Mouse (Mus musculus) kidney, embryonic 15.5 days (tissue): Measurements from ENCODE around the gene Picalm. TPM values are rescaled to one million over a fixed set of nuclear protein-coding genes. Genes with fewer than 3 reads are reported as not detected.

ENCODE experiments used
- ATAC-seq: fragments of 200-750 bp; cut with Nextera tagmentation; replicated peaks from 2 replicates; pipeline ENCODE4 v1.8.0; 2017; ENCODE audit warnings: moderate TSS enrichment; ENCODE audit not compliant: low FRiP score
- H3K27ac ChIP-seq: fragments of 300-500 bp; sonication (generic); 2 replicates; pipeline ENCODE4 v1.5.1; 2015; ENCODE audit warnings: mild to moderate bottlenecking, inconsistent platforms
- H3K27me3 ChIP-seq: fragments of 300-500 bp; sonication (generic); 2 replicates; pipeline ENCODE4 v1.6.1; 2015; ENCODE audit warnings: inconsistent platforms
- H3K36me3 ChIP-seq: fragments of 300-500 bp; sonication (generic); 2 replicates; pipeline ENCODE4 v1.6.1; 2015; ENCODE audit warnings: inconsistent platforms
- H3K4me1 ChIP-seq: fragments of 300-500 bp; sonication (generic); 2 replicates; pipeline ENCODE4 v1.6.1; 2015; ENCODE audit warnings: inconsistent platforms
- H3K4me2 ChIP-seq: fragments of 300-500 bp; sonication (generic); 2 replicates; pipeline ENCODE4 v1.6.1; 2015; ENCODE audit warnings: moderate library complexity, mild to moderate bottlenecking, inconsistent platforms
- H3K4me3 ChIP-seq: fragments of 300-500 bp; sonication (generic); replicated peaks from 2 replicates; pipeline ENCODE4 v1.5.1; 2015; ENCODE audit warnings: mild to moderate bottlenecking, inconsistent platforms
- H3K9ac ChIP-seq: fragments of 300-500 bp; sonication (generic); 2 replicates; pipeline ENCODE4 v1.6.1; 2015; ENCODE audit warnings: mild to moderate bottlenecking, inconsistent platforms
- H3K9me3 ChIP-seq: fragments of 300-500 bp; sonication (generic); replicated peaks from 2 replicates; pipeline ENCODE4 v1.6.1; 2016; ENCODE audit warnings: inconsistent platforms
- WGBS: fragments of 180-500 bp; shearing (Covaris S2); methylation state at CpG from one replicate; pipeline ENCODE4 v1.1.7; 2015; ENCODE audit warnings: mixed read lengths; 5-methylcytosine and 5-hydroxymethylcytosine counted together
- polyA plus RNA-seq: library from polyadenylated mRNA; unstranded; fragments of >200 nt; fragmentation: Nextera tagmentation; extraction: Ambion mirVana; gene quantifications from 2 replicates; pipeline ENCODE4 v1.2.1, GENCODE M21; 2015

The Picalm gene
- polyA plus RNA-seq = 39.1 and 39.9 TPM in 2 replicates

DNA sequence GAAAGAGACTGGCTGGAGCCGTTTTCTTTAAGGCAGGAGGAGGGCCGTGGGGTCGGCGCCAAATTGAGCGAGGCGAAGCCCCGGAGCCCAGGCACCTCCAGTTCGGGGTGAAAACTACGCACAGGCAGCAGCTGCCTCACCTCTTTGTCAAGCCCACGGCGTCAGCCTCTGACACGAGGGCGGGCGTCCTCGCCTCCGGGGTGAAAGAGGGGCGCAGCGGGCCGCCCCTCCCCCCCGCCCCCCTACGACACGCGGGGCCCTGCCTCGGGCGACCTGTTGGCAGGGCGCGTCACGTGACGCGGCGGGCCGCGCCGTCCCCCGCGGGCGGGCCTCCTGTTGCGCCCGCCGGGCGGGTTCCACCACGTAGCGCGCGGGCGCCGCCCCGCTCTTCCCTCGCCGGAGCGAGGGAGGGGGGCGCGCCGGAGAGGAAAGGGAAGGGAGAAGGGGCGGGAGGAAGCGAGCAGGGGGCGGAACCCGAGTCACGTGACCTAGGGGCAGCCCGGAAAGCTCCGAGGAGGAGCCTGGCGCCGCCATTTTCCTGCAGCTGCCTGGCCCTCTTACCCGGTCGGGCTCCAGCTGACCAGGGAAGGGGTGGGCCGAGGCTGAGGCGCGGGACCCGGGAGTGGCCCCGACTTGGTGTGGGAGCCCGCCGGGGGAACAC, at the start of gene Picalm:
Gene Picalm, plus strand, starts transcription at position 482 of the 661 bp plus-strand sequence.
- H3K9me3 ChIP-seq = no peaks in the 10 kb centered on the region
- WGBS = under 1% methylated on average over 38 of the region's 72 CpGs
- peak within 1 kb of the TSS; percentile 87 for H3K9ac ChIP-seq
- H3K27me3 ChIP-seq = no peaks in the 10 kb centered on the region
- H3K36me3 ChIP-seq = no peaks in the 10 kb centered on the region
- H3K4me3 ChIP-seq = peak within 1 kb of the TSS; percentile 88
- H3K4me2 ChIP-seq = peak within 1 kb of the TSS; percentile 71
- ATAC-seq = peak; percentile 96
- peak within 1 kb of the TSS; percentile 99 for H3K27ac ChIP-seq
- peaks cover 14% of the 10 kb centered on the region for H3K4me1 ChIP-seq

DNA sequence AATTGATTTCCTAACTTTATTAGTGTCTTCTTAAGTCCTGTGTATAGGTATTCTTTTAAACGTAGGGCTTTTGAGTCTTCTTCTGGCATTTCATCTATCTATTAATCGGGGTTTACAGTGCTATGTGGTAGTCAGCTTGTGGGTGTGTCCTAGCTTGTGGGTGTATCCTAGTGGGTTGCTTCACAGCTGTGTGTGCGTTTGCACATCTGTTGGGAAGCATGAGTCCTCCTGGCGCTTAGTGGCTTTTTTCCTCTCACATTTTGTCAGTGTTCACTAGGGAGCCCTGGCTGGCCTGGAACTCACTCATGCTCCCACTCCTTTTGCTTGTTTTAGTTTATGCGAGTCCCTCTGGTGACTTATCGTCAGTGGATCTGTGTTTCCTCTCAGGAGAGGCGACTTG, 46.2 kb upstream of the Picalm start:
- Histone ChIP-seq H3K27ac (no peak overlapping the region), H3K4me2 (no peak overlapping the region), H3K27me3 (no peaks in the 10 kb centered on the region), H3K4me1 (peaks cover 4% of the 10 kb centered on the region), H3K4me3 (no peak overlapping the region), H3K9me3 (no peaks in the 10 kb centered on the region), H3K9ac (no peak overlapping the region), H3K36me3 (no peaks in the 10 kb centered on the region)
- no peak for ATAC-seq
- 73% methylated on average over 7 of the region's 7 CpGs for WGBS

DNA sequence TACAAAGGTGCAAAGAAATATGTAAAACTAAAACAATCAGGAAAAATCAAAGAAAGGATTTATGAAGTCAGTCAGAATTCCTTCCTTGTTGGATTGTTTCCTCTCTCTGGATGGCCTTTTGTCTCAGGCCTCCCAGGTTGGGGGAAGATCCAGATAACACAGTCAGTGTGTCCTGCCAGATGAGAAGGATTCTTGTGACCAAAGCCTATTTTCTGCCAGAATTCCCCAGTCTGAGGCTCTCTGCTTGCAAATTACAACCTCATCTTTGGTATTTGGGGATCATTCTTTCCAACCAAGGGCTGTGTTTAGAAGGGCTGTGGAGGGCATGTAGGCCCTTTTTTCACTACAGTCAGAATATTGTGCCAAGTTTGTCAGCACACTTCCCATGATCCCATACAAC, 45.5 kb upstream of the Picalm start:
- ATAC-seq = no peak
- H3K27me3 ChIP-seq = no peaks in the 10 kb centered on the region
- no peak overlapping the region for H3K9ac ChIP-seq
- no peak overlapping the region for H3K27ac ChIP-seq
- H3K9me3 ChIP-seq = no peaks in the 10 kb centered on the region
- H3K4me3 ChIP-seq = no peak overlapping the region
- no peak overlapping the region for H3K4me2 ChIP-seq
- H3K36me3 ChIP-seq = no peaks in the 10 kb centered on the region
- peaks cover 8% of the 10 kb centered on the region for H3K4me1 ChIP-seq

- Histone ChIP-seq H3K4me2 (no peak overlapping the region), H3K4me3 (no peak overlapping the region), H3K36me3 (no peaks in the 10 kb centered on the region), H3K27ac (no peak overlapping the region), H3K27me3 (no peaks in the 10 kb centered on the region), H3K9ac (no peak overlapping the region), H3K4me1 (peaks cover 12% of the 10 kb centered on the region), H3K9me3 (no peaks in the 10 kb centered on the region)
- no peak for ATAC-seq
- WGBS = 51% methylated on average over 1 of the region's 1 CpGs
Measured at GRCm38 (mm10) chr7:90085713-90086112, 44.3 kb upstream of the Picalm start.

DNA sequence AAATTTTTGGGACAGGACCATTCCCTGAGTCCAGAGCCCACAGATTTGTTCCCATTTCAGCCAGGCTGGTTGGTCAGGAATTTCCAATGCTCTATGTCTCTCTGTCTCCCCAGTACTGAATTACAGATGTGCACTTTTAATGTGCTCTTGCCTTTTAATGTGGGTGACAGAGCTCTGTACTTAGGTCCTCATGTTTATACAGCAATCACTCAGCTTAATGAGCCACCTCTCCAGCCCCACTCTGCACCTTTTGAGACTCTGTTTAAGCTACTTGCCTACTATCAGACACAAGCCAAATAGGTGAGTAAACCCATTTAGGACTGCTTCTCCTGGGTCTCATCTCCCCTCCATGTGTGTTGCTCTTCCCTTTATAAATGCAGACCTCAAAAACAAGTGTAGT, 43.2 kb upstream of the Picalm start:
- Histone ChIP-seq H3K9ac (no peak overlapping the region), H3K27ac (no peak overlapping the region), H3K4me1 (peaks cover 12% of the 10 kb centered on the region), H3K27me3 (no peaks in the 10 kb centered on the region), H3K4me3 (no peak overlapping the region), H3K36me3 (no peaks in the 10 kb centered on the region), H3K4me2 (no peak overlapping the region), H3K9me3 (no peaks in the 10 kb centered on the region)
- peak; percentile 62 for ATAC-seq

DNA sequence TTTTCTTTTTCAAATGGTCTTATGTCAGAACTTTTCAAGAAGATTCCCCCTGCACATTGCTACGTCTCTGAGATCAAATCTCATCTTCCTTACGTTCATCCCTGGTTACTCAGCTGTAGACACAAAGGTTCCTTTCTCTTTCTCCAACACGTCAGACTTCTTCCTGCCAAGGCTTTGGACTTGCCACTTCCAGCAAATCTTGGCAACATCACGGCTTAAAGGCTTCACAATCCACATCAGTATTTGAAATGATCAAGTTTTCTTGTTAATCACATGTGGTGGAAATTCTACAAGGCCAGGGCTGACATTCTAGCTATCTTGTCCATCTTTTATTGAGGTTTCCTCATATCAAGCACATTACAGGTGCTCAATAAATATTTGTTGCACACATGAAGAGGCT, 39.0 kb upstream of the Picalm start:
- Histone ChIP-seq H3K27ac (no peak overlapping the region), H3K27me3 (no peaks in the 10 kb centered on the region), H3K4me2 (no peak overlapping the region), H3K36me3 (no peaks in the 10 kb centered on the region), H3K9me3 (no peaks in the 10 kb centered on the region), H3K9ac (no peak overlapping the region), H3K4me1 (peaks cover 12% of the 10 kb centered on the region), H3K4me3 (no peak overlapping the region)
- no peak for ATAC-seq
- 81% methylated on average over 4 of the region's 4 CpGs for WGBS

DNA sequence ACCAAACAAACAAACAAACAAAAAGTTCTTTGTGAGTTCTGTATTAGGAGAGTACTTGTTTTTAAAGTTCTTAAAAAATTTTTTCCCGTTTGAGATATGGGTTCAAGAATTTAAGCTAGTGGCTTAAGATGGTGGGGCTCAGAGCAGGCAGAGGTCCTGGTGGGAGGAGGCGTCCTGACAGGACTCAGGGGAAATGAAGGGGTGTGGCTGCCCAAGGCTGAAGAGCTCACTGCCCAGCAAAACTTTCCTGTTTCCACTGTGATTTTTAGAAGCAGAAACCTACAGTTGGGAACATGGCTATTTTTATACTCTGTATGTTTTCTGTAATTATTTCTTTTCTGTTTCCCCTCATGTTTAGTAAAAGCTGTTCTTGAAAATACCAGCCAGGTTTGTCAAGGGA, 38.3 kb upstream of the Picalm start:
- Histone ChIP-seq H3K4me3 (no peak overlapping the region), H3K4me1 (peaks cover 12% of the 10 kb centered on the region), H3K4me2 (no peak overlapping the region), H3K27ac (peak overlapping the region; percentile 85), H3K36me3 (no peaks in the 10 kb centered on the region), H3K9me3 (no peaks in the 10 kb centered on the region), H3K27me3 (no peaks in the 10 kb centered on the region), H3K9ac (no peak overlapping the region)
- WGBS = 42% methylated on average over 2 of the region's 2 CpGs
- ATAC-seq = no peak

DNA sequence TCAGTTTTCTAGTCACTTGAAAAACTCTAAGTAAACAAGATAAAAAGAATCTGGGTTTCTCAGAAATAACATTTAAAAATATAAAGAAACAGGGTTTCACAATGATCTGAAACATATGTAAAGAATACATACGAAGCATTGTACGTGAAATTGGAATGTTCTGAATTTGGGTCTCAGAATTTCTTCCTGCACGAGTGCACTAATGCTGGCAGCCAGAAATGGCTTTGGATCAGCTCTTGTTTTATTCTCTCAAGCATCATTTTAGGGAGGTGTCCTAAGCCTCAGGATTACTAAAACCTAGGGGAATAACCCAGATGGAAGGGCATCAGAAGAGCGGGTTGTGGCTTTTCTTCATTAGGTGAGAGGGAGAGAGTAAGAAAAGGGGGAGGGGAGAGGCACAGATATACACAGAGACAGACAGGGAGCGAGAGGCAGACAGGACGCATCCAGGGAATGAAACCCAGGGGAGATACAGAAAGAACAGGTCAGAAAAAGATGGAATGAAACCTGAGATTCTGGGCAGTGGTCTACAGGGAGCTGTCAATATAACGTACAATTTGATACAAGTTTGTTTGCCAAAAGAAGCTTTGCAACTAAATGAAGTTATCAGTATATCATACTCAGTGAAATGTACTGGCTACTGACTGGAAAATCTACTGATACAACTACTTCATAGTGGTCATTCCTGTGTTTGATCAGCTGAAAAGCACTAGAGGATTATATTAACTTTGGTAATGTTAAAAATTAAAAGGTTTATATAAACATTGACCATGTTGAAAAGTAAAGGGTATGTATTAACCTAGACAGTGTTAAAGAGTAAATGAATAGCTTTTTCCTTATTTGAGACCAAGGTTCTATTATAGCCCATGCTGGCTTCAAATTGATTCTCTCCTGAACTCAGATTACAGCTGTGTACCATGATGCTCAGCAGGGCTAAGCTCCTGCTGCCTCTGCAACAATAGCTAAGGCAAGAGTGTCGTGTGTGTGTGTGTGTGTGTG, 37.3 kb upstream of the Picalm start:
- peak; percentile 92 for ATAC-seq
- H3K36me3 ChIP-seq = no peaks in the 10 kb centered on the region
- no peaks in the 10 kb centered on the region for H3K9me3 ChIP-seq
- no peaks in the 10 kb centered on the region for H3K27me3 ChIP-seq
- H3K4me2 ChIP-seq = no peak overlapping the region
- peaks cover 12% of the 10 kb centered on the region for H3K4me1 ChIP-seq
- 72% methylated on average over 8 of the region's 8 CpGs for WGBS
- peak overlapping the region; percentile 85 for H3K27ac ChIP-seq
- no peak overlapping the region for H3K9ac ChIP-seq
- no peak overlapping the region for H3K4me3 ChIP-seq

DNA sequence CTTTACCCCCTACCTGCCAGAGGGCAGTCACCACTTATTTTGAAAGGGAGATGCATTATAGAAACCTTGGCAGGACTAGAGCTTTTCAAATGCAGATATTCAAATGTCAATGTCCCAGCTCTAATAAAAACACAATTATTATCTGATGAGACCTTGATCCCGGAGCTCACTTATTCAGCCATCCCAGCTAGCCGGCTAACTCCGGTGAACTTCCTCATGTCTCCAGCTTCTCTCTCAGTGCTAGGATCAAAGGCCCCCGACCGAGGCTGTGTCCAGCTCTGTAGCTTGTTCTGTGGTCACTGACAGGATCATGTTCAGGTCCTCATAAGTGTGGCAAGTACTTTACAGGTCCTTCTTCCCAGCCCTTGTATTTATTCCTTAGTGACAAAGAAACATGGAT, 34.9 kb upstream of the Picalm start:
- Histone ChIP-seq H3K4me1 (peaks cover 9% of the 10 kb centered on the region; the same call in 1 of the 2 replicates), H3K4me2 (no peak overlapping the region), H3K4me3 (no peak overlapping the region), H3K9ac (no peak overlapping the region), H3K27ac (no peak overlapping the region), H3K36me3 (no peaks in the 10 kb centered on the region), H3K27me3 (no peaks in the 10 kb centered on the region), H3K9me3 (no peaks in the 10 kb centered on the region)
- ATAC-seq = no peak
- 76% methylated on average over 5 of the region's 5 CpGs for WGBS

- Histone ChIP-seq H3K27ac (no peak overlapping the region), H3K9me3 (no peaks in the 10 kb centered on the region), H3K27me3 (no peaks in the 10 kb centered on the region), H3K4me2 (no peak overlapping the region), H3K9ac (no peak overlapping the region), H3K4me1 (peaks cover 6% of the 10 kb centered on the region; the same call in 1 of the 2 replicates), H3K4me3 (no peak overlapping the region), H3K36me3 (no peaks in the 10 kb centered on the region)
- WGBS = 74% methylated on average over 6 of the region's 6 CpGs
- no peak for ATAC-seq
Measured at GRCm38 (mm10) chr7:90095766-90096372, 34.1 kb upstream of the Picalm start.

GRCm38 (mm10) chr7:90096609-90097008, 33.4 kb upstream of the Picalm start:
- WGBS = 68% methylated on average over 2 of the region's 2 CpGs
- Histone ChIP-seq H3K9ac (no peak overlapping the region), H3K27ac (no peak overlapping the region), H3K4me3 (no peak overlapping the region), H3K36me3 (no peaks in the 10 kb centered on the region), H3K4me2 (no peak overlapping the region), H3K27me3 (no peaks in the 10 kb centered on the region), H3K9me3 (no peaks in the 10 kb centered on the region), H3K4me1 (peaks cover 6% of the 10 kb centered on the region; the same call in 1 of the 2 replicates)
- ATAC-seq = no peak

DNA sequence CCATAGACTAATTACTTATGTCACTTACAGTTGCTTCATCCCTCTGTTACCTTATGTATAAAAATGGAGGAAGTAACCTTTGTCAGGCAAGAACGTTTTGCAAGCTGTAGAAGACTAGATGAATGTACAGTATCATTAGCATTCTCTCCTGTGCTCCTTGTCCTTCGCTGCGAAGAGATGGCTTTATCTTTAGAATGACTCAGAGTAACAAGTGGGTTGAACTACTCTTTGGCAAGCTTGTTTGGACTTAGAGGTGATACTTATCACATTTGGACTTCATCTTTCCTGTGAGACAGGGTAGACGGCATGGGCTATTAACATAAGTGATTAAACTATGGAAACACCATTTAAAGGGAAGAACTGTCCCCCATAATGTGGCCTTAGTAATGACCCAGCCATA, 31.8 kb upstream of the Picalm start:
- Histone ChIP-seq H3K36me3 (no peaks in the 10 kb centered on the region), H3K9ac (no peak overlapping the region), H3K9me3 (no peaks in the 10 kb centered on the region), H3K27me3 (no peaks in the 10 kb centered on the region), H3K4me2 (no peak overlapping the region), H3K4me1 (0 out of 2 replicates have a peak, but pooled peaks cover 3% of the 10 kb centered on the region), H3K4me3 (no peak overlapping the region), H3K27ac (no peak overlapping the region)
- WGBS = 84% methylated on average over 4 of the region's 4 CpGs
- no peak for ATAC-seq
